Mouse (Mus musculus) liver, embryonic 14.5 days (tissue): Measurements from ENCODE around the gene Leng8.

Source experiments
- CTCF ChIP-seq: IDR thresholded peaks from 2 replicates; pipeline ENCODE4 v1.5.1; 2016; ENCODE audit warnings: antibody characterized with exemption, low read depth, control low read depth
- EP300 ChIP-seq: IDR thresholded peaks from 2 replicates; pipeline ENCODE4 v1.6.1; 2016; ENCODE audit warnings: antibody characterized with exemption, low read depth

DNA sequence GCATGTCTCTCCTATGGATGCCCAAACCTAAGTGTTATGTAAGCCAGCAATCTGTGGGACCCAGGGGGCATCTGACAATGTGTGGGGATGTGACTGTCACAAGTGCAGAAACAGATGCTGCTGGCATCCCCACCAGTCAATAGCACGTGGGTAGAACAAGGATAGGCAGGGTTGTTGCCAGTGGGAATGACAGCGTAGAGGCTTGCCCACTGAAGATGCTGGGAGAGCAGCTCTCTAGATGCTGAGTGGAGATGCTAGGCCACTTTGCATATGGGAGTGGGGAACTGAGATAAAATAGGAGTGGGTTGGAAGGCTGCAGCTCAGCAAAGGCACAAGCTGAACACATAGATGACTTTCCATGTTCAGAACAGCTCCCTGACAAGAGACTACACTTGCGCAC is 4.3 kb upstream of the Leng8 start:
- TF ChIP-seq CTCF (no peak), EP300 (no peak)
